Mouse (Mus musculus) B cell, adult 62 days (primary cell): ENCODE data around the gene Olfr16. TPM values are rescaled to one million over a fixed set of nuclear protein-coding genes. Genes with fewer than 3 reads are reported as not detected.

Source experiments
- total RNA-seq: library from RNA; stranded (reverse); gene quantifications from 4 replicates; pipeline ENCODE4 v1.2.4, GENCODE M21; 2023

Gene Olfr16
- total RNA-seq: not detected in 4 replicates

GRCm38 (mm10) chr1:172950160-172950559, at the start of gene Olfr16:
TSS of gene Olfr16 (plus strand) at chr1:172950409.

Other genes starting within 250 kb of the Olfr16 start
- not detected in 4 replicates for gene Apcs, start 55.4 kb upstream of the Olfr16 start, total RNA-seq
- gene Olfr1408, start 187.0 kb downstream of the Olfr16 start, total RNA-seq: not detected in 4 replicates
- gene Olfr1406, start 240.2 kb downstream of the Olfr16 start, total RNA-seq: not detected in 4 replicates
- not detected in 4 replicates for gene Olfr218, start 247.4 kb downstream of the Olfr16 start, total RNA-seq